Mouse (Mus musculus): ENCODE results near the gene Fus.
"Not testable (repeated sequence)": the region's sequence is repeated elsewhere in the genome, so short reads cannot be mapped to it uniquely, and the experiment has no call there.

Gene Fus

GRCm38 (mm10) chr7:128004487-128005362, 37.5 kb downstream of the Fus start:
- DNase-seq (ENCODE audit: low read depth, low spot score): no peak

- DNase-seq (ENCODE audit: low read depth, low spot score): no peak
Observed at GRCm38 (mm10) chr7:128006193-128006592, 38.9 kb downstream of the Fus start.

- DNase-seq (ENCODE audit: low read depth, low spot score): no peak
Observed at GRCm38 (mm10) chr7:128009715-128010340, 42.6 kb downstream of the Fus start.

DNA sequence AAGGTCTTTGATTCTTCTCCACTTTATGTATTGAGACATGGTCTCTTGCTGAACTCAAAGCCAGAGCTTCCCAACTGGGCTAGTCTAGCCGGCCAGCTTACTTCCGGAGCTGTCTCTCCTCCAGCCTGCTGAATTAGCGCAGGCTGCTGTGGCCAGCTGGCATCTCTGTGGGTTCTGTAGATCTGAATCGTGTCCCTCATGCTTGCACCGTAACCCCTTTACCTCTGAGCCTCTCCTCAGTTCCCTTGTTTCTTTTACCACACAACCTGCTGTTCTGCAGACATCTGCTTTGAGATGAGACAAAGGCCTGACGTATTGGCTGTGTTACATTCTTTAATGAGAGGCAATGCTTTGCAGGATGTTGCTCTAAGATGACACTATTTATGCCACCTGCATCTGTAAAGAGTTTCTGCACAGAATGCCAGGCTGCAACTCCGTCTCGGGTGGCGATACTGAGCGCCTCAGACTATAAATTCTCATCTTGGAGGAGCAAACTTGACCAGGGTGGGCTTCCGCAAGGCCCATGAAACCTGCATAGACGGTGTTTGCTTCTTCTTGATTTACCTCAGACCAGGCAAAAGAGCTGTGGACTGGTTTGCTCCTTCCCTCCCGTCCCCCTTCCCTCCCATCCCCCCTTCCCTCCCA, 45.0 kb downstream of the Fus start:
- no peak for DNase-seq (ENCODE audit: low read depth, low spot score)

DNA sequence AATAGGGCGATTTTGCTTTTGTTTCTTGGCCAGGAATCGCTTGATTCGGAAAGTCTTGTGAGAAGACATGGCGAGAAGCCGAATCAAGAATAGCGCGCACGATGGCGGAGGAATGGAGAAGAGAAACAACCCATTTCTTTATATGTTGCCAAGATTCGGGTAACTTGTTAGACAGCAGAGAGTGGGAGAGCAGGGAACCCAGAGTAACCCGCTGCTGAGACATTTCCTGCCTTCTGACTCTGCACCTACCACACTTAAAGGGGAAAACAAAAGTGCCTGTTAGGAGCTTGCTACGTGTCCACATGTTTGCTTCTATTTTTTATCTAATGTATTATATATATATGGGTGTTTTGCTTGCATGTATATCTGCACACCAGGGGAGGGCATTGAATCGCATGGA, 45.9 kb downstream of the Fus start:
- no peak for DNase-seq (ENCODE audit: low read depth, low spot score)

- not testable (repeated sequence) for DNase-seq (ENCODE audit: low read depth, low spot score)
Observed at GRCm38 (mm10) chr7:128016134-128016533, 48.9 kb downstream of the Fus start.

DNA sequence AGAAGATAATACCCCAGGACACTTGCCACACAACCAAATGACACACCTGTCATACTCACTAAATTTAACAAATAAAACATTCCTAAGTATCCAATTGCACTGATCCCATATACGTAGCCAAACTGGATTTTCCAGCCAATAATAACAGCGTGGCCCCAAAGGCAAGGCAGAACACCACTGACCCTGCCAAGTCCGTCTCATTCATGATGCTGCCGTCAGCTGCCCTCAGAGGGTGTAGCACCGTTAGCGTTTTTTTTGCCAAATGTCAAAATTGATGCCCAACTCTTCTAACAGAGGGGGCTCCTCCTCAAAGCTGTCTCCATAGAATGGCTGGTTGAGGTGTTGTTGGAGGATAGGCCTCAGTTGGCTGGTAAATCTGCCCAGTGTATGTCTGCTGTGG, 49.4 kb downstream of the Fus start:
- DNase-seq (ENCODE audit: low read depth, low spot score): no peak

DNA sequence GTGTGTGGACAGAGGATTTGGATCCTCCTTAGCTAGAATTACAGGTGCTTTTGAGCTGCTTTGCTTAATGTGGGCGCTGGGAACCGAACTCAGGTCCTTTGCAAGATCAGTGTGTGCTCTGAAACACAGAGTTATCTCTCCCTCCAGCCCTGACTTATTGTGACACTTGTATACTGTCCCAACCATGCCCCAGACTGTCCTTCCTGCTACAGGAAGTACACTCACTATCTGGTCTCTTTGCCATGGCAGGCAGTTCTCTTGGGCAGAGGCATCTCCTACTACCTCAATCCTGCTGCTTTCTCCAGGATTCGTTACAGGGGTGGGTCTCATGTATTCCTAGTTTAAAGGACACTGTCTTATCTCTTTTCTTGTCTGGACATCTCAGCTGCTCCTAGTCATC, 51.0 kb downstream of the Fus start:
- no peak for DNase-seq (ENCODE audit: low read depth, low spot score)

DNA sequence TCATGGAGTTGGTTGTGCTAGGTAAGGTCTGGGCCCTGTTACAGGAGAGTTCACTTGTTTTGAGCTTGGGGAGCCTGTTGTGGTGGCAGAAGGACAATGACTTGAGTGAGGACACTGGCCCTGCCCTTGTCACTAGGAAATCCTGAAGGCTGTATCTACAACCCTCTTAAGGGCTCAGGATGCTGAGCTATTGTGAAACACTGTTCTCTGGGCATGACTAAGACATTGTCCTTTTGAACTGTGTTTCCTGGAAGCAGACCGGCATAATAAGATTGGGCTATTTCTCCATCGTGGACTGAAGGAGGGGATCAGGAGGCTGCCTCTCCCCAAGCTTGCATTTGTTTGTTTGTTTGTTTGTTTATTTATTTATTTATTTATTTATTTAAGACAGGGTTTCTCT, 51.9 kb downstream of the Fus start:
- no peak for DNase-seq (ENCODE audit: low read depth, low spot score)

GRCm38 (mm10) chr7:128022974-128023373, 55.7 kb downstream of the Fus start:
- no peak for DNase-seq (ENCODE audit: low read depth, low spot score)

DNA sequence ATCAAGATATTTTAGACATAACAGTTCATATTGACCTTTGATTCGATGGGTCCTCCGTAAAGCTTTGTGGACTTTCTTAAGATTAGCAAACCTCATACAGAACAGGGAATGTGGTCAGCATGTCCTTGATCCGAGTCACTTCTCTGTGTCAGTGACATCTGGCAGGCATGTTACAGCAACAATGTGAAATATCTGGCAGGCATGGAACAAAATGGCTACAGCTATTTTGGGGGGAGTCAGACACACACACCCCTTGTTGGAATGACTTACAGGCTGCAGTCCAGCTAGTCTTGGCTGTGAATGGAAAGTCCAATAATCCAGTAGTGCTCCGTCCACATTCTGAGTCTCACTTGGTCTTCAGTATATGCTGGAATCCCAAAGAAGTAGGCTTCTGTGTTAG, 56.3 kb downstream of the Fus start:
- DNase-seq (ENCODE audit: low read depth, low spot score): no peak

GRCm38 (mm10) chr7:128024364-128024763, 57.1 kb downstream of the Fus start:
- DNase-seq (ENCODE audit: low read depth, low spot score): no peak

DNA sequence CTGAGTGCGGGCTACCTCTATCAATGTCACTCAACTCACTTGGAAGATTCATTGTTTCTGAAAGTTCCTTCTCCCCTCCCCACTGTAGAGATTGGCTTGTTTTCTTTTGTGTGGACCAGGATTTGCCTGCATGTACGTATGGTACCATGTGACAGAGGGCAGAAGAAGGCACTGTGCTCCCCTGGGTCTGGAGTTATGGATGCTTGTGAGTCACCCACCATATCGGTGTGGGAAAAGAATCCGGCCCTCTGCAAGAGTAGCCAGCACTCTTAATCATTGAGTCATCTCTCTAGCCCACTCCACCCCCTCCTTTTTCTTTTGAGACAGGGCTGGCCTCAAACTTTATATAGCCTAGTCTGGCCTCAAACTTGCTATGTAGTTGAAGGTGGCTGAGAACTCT, 57.7 kb downstream of the Fus start:
- DNase-seq (ENCODE audit: low read depth, low spot score): no peak

GRCm38 (mm10) chr7:128025381-128025780, 58.1 kb downstream of the Fus start:
- no peak for DNase-seq (ENCODE audit: low read depth, low spot score)

- DNase-seq (ENCODE audit: low read depth, low spot score): no peak
Observed at GRCm38 (mm10) chr7:128031403-128031976, 64.2 kb downstream of the Fus start.

DNA sequence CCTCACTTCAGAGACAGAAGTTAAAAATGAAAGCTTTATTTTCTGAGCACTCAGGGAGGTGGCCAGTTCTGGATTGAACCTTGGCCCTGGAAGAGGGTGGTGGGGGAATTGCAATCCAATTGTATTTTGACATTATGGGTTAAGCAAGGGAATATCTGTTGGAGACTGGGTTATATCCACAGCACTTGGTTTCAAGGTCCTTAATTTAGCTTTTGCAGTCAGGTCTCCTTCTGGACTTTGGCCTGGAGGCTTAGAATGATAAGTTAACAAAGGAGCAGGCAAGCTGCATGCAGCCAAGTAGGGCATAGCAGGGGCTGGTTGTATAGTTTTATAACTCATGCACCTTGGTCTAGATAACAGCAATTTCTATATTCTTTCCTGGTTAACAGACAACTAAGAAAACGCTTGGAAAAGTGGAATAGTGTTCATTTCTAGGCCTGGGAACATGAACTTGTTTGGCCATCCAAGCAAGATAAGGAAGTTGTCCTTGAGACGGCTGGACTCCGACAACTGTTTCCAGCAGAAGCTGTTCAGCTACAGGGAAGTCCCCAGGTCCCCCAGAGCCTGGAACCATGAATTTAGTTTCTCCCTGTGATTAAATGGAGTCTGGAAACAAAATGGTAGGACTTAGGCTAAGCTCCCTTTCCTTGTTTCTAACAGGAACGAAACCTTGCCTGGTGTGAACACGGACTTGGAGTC, 65.2 kb downstream of the Fus start:
- no peak for DNase-seq (ENCODE audit: low read depth, low spot score)

GRCm38 (mm10) chr7:128032989-128033293, 65.7 kb downstream of the Fus start:
- no peak for DNase-seq (ENCODE audit: low read depth, low spot score)

- no peak for DNase-seq (ENCODE audit: low read depth, low spot score)
Observed at GRCm38 (mm10) chr7:128033616-128034015, 66.4 kb downstream of the Fus start.
